Mouse (Mus musculus) embryonic fibroblast, embryonic 13.5 days (primary cell): ENCODE measurements around the gene Shd.

ENCODE experiments used
- CTCF ChIP-seq: IDR thresholded peaks from 2 replicates; pipeline ENCODE4 v1.5.1; 2011; ENCODE audit warnings: mild to moderate bottlenecking, control low read depth, low read length, moderate library complexity, borderline replicate concordance; ENCODE audit not compliant: insufficient read depth
- POLR2A ChIP-seq: IDR thresholded peaks from 2 replicates; pipeline ENCODE4 v1.6.1; 2011; ENCODE audit warnings: low read depth, mild to moderate bottlenecking, control low read depth, low read length, moderate library complexity

DNA sequence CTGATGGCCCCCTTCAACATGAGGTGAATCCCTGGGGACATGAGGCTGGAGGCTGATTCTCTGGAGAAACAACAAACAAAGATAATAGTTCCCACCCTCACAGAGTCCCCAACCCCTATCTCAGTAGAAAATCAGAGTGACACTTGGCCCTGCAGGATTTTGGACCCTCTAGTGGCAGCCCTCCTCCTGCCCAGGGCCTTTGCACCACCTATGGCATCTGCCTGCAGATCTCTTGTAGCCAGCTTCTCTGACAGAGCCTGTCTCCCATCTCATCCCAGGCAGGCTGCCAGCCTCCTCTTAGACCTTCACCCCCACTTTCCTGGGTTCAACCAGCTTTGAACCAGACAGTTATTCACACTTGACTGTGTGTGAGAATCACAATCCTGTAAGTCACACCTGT lies 9.5 kb upstream of the Shd start:
- no peak for TF ChIP-seq POLR2A
- TF ChIP-seq CTCF = no peak
